Mouse (Mus musculus) small intestine, adult 10 weeks (tissue): ENCODE data around the gene Rnf212. TPM values are rescaled to one million over a fixed set of nuclear protein-coding genes. Genes with fewer than 3 reads are reported as not detected.

Experiments used
- polyA plus RNA-seq: library from polyadenylated mRNA; stranded (reverse); fragments of 350-450 nt; fragmentation: Illumina TruSeq; extraction: RNeasy Lipid Tissue Mini Kit (QIAGEN cat#74804); gene quantifications from one replicate; pipeline ENCODE4 v1.2.3, GENCODE M21; 2014; ENCODE audit warnings: low replicate concordance

Gene Rnf212
- polyA plus RNA-seq: not detected

DNA sequence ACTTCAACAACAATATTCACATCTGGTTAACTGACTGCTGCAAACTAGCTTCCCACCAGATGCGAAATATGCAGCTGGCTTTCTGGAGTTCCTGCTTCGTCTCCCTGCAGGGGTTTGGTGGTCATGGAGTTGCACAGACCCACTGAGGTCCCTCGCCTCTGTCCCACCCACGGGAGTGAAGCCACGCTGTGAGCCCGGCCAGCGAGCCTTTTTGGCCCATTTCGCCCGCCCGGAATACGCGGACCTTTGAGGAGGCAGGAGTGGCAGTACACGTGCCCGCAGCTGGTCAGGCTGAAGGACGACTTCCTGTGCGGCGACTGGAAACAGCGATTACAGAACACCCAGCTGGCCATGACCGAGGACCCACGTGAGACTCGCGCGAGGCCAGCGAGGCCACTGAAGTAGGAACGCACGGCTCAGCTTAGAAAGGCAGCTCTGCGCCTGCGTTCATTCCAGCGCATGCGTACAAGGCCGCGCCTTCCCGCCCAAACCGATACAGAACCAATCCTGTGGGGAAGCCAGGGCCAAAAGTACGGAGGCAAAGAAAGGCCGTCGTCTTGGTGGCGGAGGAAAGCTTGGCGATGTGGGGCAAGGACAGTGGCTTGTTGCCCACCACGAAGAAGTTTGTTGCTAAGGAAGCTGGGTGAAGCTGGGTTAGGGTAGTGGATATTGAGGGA lies at the start of gene Rnf212:
Gene Rnf212 (minus strand): TSS at position 353 of the 677 bp plus-strand sequence.

GRCm38 (mm10) chr5:108808750-108809149 lies 34.0 kb upstream of the Rnf212 start, which contains the start of gene Vmn2r8:
Vmn2r8 (minus strand) TSS chr5:108808850.

GRCm38 (mm10) chr5:108795263-108795662 lies 20.5 kb upstream of the Rnf212 start, which contains the start of gene Tmed11:
Tmed11 (minus strand) TSS chr5:108795363.

DNA sequence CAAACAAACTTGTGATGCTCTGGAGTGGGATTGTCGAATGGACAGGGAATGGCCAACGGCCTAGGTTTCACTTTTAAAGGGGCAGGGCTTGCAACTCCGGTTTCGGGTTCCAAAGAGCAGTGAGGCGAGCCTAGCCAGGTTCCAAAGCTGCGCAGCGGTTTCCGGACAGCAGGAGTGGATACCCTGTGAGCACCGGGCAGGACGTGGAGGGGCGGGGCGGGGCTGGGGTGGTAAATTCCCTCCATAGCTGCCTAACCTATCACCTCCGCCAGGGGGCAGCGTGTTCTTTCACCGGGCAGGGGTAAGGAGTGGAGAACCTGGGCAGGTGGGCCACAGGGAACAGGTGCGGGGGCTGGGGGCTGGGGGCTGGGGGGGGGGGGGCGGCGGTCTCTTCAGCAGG lies 82.5 kb downstream of the Rnf212 start, which contains the start of gene Fgfrl1:
Gene Fgfrl1 (plus strand): TSS at position 112 of the 400 bp plus-strand sequence.

Other genes starting within 250 kb of the Rnf212 start
- gene Cplx1, start 225.0 kb downstream of the Rnf212 start, polyA plus RNA-seq: 0.30 TPM
- gene Gak, start 145.2 kb downstream of the Rnf212 start, polyA plus RNA-seq: 82.2 TPM
- gene Tmem175, start 145.2 kb downstream of the Rnf212 start, polyA plus RNA-seq: 14.5 TPM
- 6.4 TPM for gene Idua, start 114.7 kb downstream of the Rnf212 start, polyA plus RNA-seq
- 35.9 TPM for gene Dgkq, start 105.3 kb downstream of the Rnf212 start, polyA plus RNA-seq
- gene Slc26a1, start 99.4 kb downstream of the Rnf212 start, polyA plus RNA-seq: not detected
- 1.0 TPM for gene Fgfrl1, start 82.6 kb downstream of the Rnf212 start, polyA plus RNA-seq
- 26.5 TPM for gene Tmed11, start 20.4 kb upstream of the Rnf212 start, polyA plus RNA-seq
- not detected for gene Vmn2r8, start 33.9 kb upstream of the Rnf212 start, polyA plus RNA-seq
- not detected for gene Vmn2r9, start 77.6 kb upstream of the Rnf212 start, polyA plus RNA-seq
- gene Vmn2r10, start 231.5 kb upstream of the Rnf212 start, polyA plus RNA-seq: not detected